Mouse (Mus musculus) urinary bladder, postnatal 4 days (tissue): Measurements from ENCODE around the gene Rplp2.

Experiments used
- DNase-seq, 2 experiments: peaks; one replicate each; pipeline ENCODE4 v3.0.0; 2021 to 2022; ENCODE audit warnings: low spot score in 2 of 2

Rplp2 gene

GRCm38 (mm10) chr7:141466607-141467148 lies 19.5 kb downstream of the Rplp2 start:
- no peak for DNase-seq

GRCm38 (mm10) chr7:141467230-141468030 lies 20.3 kb downstream of the Rplp2 start, which contains the start of gene Cd151:
Gene Cd151, plus strand, starts transcription at chr7:141467392.
- peak; percentile 88 to 90 for DNase-seq

- no peak for DNase-seq
Observed at GRCm38 (mm10) chr7:141468164-141468521, 21.0 kb downstream of the Rplp2 start.

- DNase-seq = peak in 1 of 2 experiments; percentile 65
Observed at GRCm38 (mm10) chr7:141468522-141469211, 21.5 kb downstream of the Rplp2 start.

GRCm38 (mm10) chr7:141469352-141469751 lies 22.2 kb downstream of the Rplp2 start:
- DNase-seq = no peak

- no peak for DNase-seq
Observed at GRCm38 (mm10) chr7:141469901-141470636, 22.9 kb downstream of the Rplp2 start.

- no peak for DNase-seq
Observed at GRCm38 (mm10) chr7:141470637-141470944, 23.4 kb downstream of the Rplp2 start.

GRCm38 (mm10) chr7:141471236-141471635 lies 24.1 kb downstream of the Rplp2 start:
- no peak for DNase-seq

- DNase-seq = no peak
Observed at GRCm38 (mm10) chr7:141472226-141472625, 25.1 kb downstream of the Rplp2 start.

GRCm38 (mm10) chr7:141472763-141473162 lies 25.6 kb downstream of the Rplp2 start:
- DNase-seq = no peak

GRCm38 (mm10) chr7:141474160-141474559 lies 27.0 kb downstream of the Rplp2 start:
- no peak for DNase-seq

- DNase-seq = peak; percentile 78 to 82
Observed at GRCm38 (mm10) chr7:141475011-141475804, 28.0 kb downstream of the Rplp2 start, which contains the start of the genes Polr2l and Tspan4. Gene Polr2l, minus strand, starts transcription at chr7:141475132. Gene Tspan4, plus strand, starts transcription at chr7:141475240.

- DNase-seq = no peak
Observed at GRCm38 (mm10) chr7:141475805-141476158, 28.6 kb downstream of the Rplp2 start.

- DNase-seq = peak; percentile 80 to 82
Observed at GRCm38 (mm10) chr7:141476226-141476980, 29.2 kb downstream of the Rplp2 start.

- no peak for DNase-seq
Observed at GRCm38 (mm10) chr7:141476981-141477370, 29.8 kb downstream of the Rplp2 start.

GRCm38 (mm10) chr7:141477578-141478269 lies 30.6 kb downstream of the Rplp2 start:
- no peak for DNase-seq

GRCm38 (mm10) chr7:141478270-141478748 lies 31.1 kb downstream of the Rplp2 start:
- DNase-seq = no peak

GRCm38 (mm10) chr7:141480842-141481497 lies 33.8 kb downstream of the Rplp2 start:
- peak in 1 of 2 experiments; percentile 53 for DNase-seq
